Comparison of ENCODE assay signal across 7 mouse cellular contexts in genomic region chr15:99096831-99097500, GRCm38 (mm10). TPM values are rescaled to one million over a fixed set of nuclear protein-coding genes. Genes with fewer than 3 reads are reported as not detected.
DNase-seq lines count a peak whose midpoint lies in the region; ATAC-seq and TF ChIP-seq lines count a peak whose summit lies in the region.

No protein-coding gene starts in this region.

- no peaks in the 10 kb centered on the region for H3K36me3 ChIP-seq in spleen, adult 2 months (ENCODE audit: control insufficient read depth, insufficient read depth, low read length)
- H3K36me3 ChIP-seq in forebrain, embryonic 14.5 days (ENCODE audit: control insufficient read depth, insufficient read depth, low read length), result no peaks in the 10 kb centered on the region
- H3K36me3 ChIP-seq in kidney, embryonic 15.5 days, result no peaks in the 10 kb centered on the region
- H3K36me3 ChIP-seq in midbrain, embryonic 16.5 days (ENCODE audit: control insufficient read depth, insufficient read depth, low read length), result no peaks in the 10 kb centered on the region

- H3K4me1 ChIP-seq in spleen, adult 2 months (ENCODE audit: control insufficient read depth, insufficient read depth, insufficient read length), result peaks cover 3% of the 10 kb centered on the region; the same call in 1 of the 2 replicates
- peaks cover 37% of the 10 kb centered on the region for H3K4me1 ChIP-seq in forebrain, embryonic 14.5 days (ENCODE audit: control insufficient read depth, insufficient read depth, low read length)
- peaks cover 70% of the 10 kb centered on the region for H3K4me1 ChIP-seq in kidney, embryonic 15.5 days
- peaks cover 37% of the 10 kb centered on the region for H3K4me1 ChIP-seq in midbrain, embryonic 16.5 days (ENCODE audit: control insufficient read depth, insufficient read depth, low read length)

- peak overlapping the region; percentile 69 for H3K4me2 ChIP-seq in forebrain, embryonic 14.5 days (ENCODE audit: low read length)
- peak overlapping the region; percentile 67 for H3K4me2 ChIP-seq in kidney, embryonic 15.5 days
- peak overlapping the region; percentile 69 for H3K4me2 ChIP-seq in midbrain, embryonic 16.5 days (ENCODE audit: low read length)

- no peaks in the 10 kb centered on the region for H3K9me3 ChIP-seq in forebrain, embryonic 14.5 days (replicated peaks; ENCODE audit: control insufficient read depth, low read length)
- no peaks in the 10 kb centered on the region for H3K9me3 ChIP-seq in kidney, embryonic 15.5 days (replicated peaks)
- H3K9me3 ChIP-seq in midbrain, embryonic 16.5 days (replicated peaks; ENCODE audit: control insufficient read depth, low read length, poor library complexity, severe bottlenecking), result no peaks in the 10 kb centered on the region

- ATAC-seq in forebrain, embryonic 14.5 days, result 0 out of 2 replicates have a peak, but pooled peaks have one; percentile 4
- peak; percentile 52 for ATAC-seq in kidney, embryonic 15.5 days (replicated peaks; ENCODE audit: low FRiP score)
- ATAC-seq in midbrain, embryonic 16.5 days, result no peak

- H3K4me3 ChIP-seq in spleen, adult 2 months (ENCODE audit: extremely low read depth, insufficient read depth, insufficient read length), result peak overlapping the region; percentile 16; the same call in 1 of the 2 replicates
- H3K4me3 ChIP-seq in forebrain, embryonic 14.5 days (ENCODE audit: low read depth, low read length), result peak overlapping the region; percentile 37
- H3K4me3 ChIP-seq in kidney, embryonic 15.5 days (replicated peaks), result peak overlapping the region; percentile 40
- H3K4me3 ChIP-seq in midbrain, embryonic 16.5 days (ENCODE audit: low read depth, low read length), result peak overlapping the region; percentile 39

- H3K27me3 ChIP-seq in spleen, adult 2 months (ENCODE audit: control insufficient read depth, insufficient read depth, low read length), result peaks cover 44% of the 10 kb centered on the region
- H3K27me3 ChIP-seq in forebrain, embryonic 14.5 days (replicated peaks; ENCODE audit: control insufficient read depth, insufficient read depth, low read length), result peaks cover 54% of the 10 kb centered on the region
- H3K27me3 ChIP-seq in kidney, embryonic 15.5 days, result peaks cover 78% of the 10 kb centered on the region
- H3K27me3 ChIP-seq in midbrain, embryonic 16.5 days (ENCODE audit: control insufficient read depth, insufficient read depth, low read depth, low read length), result peaks cover 27% of the 10 kb centered on the region

- H3K9ac ChIP-seq in forebrain, embryonic 14.5 days (ENCODE audit: low read length), result peak overlapping the region; percentile 54
- H3K9ac ChIP-seq in kidney, embryonic 15.5 days, result peak overlapping the region; percentile 42
- peak overlapping the region; percentile 47 for H3K9ac ChIP-seq in midbrain, embryonic 16.5 days (ENCODE audit: low read depth, low read length)

- TF ChIP-seq CTCF in spleen, adult 2 months (IDR thresholded peaks at IDR 0.05; ENCODE audit: extremely low read depth, insufficient read depth, insufficient read length, insufficient replicate concordance), result no peak

- WGBS in spleen, adult 2 months, result 3% methylated on average over 54 of the region's 58 CpGs
- under 1% methylated on average over 49 of the region's 58 CpGs for WGBS in forebrain, embryonic 14.5 days
- WGBS in kidney, embryonic 15.5 days, result under 1% methylated on average over 51 of the region's 58 CpGs
- 1% methylated on average over 47 of the region's 58 CpGs for WGBS in midbrain, embryonic 16.5 days

- DNase-seq in spleen, adult 2 months (ENCODE audit: low read depth in 1 of 2, low spot score in 2 of 2), result no peak
- DNase-seq in spleen, postnatal 36 days (ENCODE audit: low spot score in 2 of 2), result no peak
- no peak for DNase-seq in forebrain, embryonic 14.5 days (ENCODE audit: low spot score)
- DNase-seq in natural killer cell, adult 2 months (ENCODE audit: low spot score in 2 of 2), result no peak
- no peak for DNase-seq in c-Kit-positive CD71-positive TER-119-positive erythroid progenitor cells, embryonic 14.5 days (ENCODE audit: low spot score)

- no peak for TF ChIP-seq POLR2A in spleen, adult 2 months (IDR thresholded peaks at IDR 0.05; ENCODE audit: low read depth, low read length)

- H3K27ac ChIP-seq in spleen, adult 2 months (ENCODE audit: insufficient read depth, low read length), result no peak overlapping the region
- H3K27ac ChIP-seq in forebrain, embryonic 14.5 days (ENCODE audit: low read depth, low read length), result no peak overlapping the region
- H3K27ac ChIP-seq in kidney, embryonic 15.5 days, result peak overlapping the region; percentile 82
- H3K27ac ChIP-seq in midbrain, embryonic 16.5 days (ENCODE audit: low read length), result no peak overlapping the region

RNA-seq across cellular contexts. Expression of gene Dnajc22, which starts 4.0 kb away (rescaled TPM):
- 0.35 and 0.60 TPM in 2 replicates for polyA plus RNA-seq in spleen, adult 2 months (2012; rRNA removed)
- polyA plus RNA-seq in forebrain, embryonic 14.5 days (2014; fragmentation: Nextera tagmentation; extraction: Ambion mirVana), result 0.14 and 0.36 TPM in 2 replicates
- polyA plus RNA-seq in kidney, embryonic 15.5 days (2015; fragmentation: Nextera tagmentation; extraction: Ambion mirVana), result 8.6 and 8.8 TPM in 2 replicates
- 0.75 and 1.3 TPM in 2 replicates for polyA plus RNA-seq in midbrain, embryonic 16.5 days (2015; fragmentation: Nextera tagmentation; extraction: Ambion mirVana)

RNA-seq across cellular contexts. Expression of gene C1ql4, which starts 9.3 kb away (rescaled TPM):
- not detected in 2 replicates for polyA plus RNA-seq in spleen, adult 2 months (2012; rRNA removed)
- polyA plus RNA-seq in forebrain, embryonic 14.5 days (2014; fragmentation: Nextera tagmentation; extraction: Ambion mirVana), result not detected in 2 replicates
- polyA plus RNA-seq in kidney, embryonic 15.5 days (2015; fragmentation: Nextera tagmentation; extraction: Ambion mirVana), result 0.72 and 1.1 TPM in 2 replicates
- polyA plus RNA-seq in midbrain, embryonic 16.5 days (2015; fragmentation: Nextera tagmentation; extraction: Ambion mirVana), result 7.2 and 7.8 TPM in 2 replicates

RNA-seq across cellular contexts. Expression of gene Troap, which starts 22.6 kb away (rescaled TPM):
- polyA plus RNA-seq in spleen, adult 2 months (2012; rRNA removed), result 5.9 and 7.5 TPM in 2 replicates
- 11.0 and 13.6 TPM in 2 replicates for polyA plus RNA-seq in forebrain, embryonic 14.5 days (2014; fragmentation: Nextera tagmentation; extraction: Ambion mirVana)
- 33.8 and 39.4 TPM in 2 replicates for polyA plus RNA-seq in kidney, embryonic 15.5 days (2015; fragmentation: Nextera tagmentation; extraction: Ambion mirVana)
- polyA plus RNA-seq in midbrain, embryonic 16.5 days (2015; fragmentation: Nextera tagmentation; extraction: Ambion mirVana), result 3.2 and 4.9 TPM in 2 replicates

RNA-seq across cellular contexts. Expression of gene Spats2, which starts 28.8 kb away (rescaled TPM):
- 1.5 and 2.2 TPM in 2 replicates for polyA plus RNA-seq in spleen, adult 2 months (2012; rRNA removed)
- 38.6 and 39.0 TPM in 2 replicates for polyA plus RNA-seq in forebrain, embryonic 14.5 days (2014; fragmentation: Nextera tagmentation; extraction: Ambion mirVana)
- polyA plus RNA-seq in kidney, embryonic 15.5 days (2015; fragmentation: Nextera tagmentation; extraction: Ambion mirVana), result 47.1 and 50.5 TPM in 2 replicates
- 28.0 and 32.2 TPM in 2 replicates for polyA plus RNA-seq in midbrain, embryonic 16.5 days (2015; fragmentation: Nextera tagmentation; extraction: Ambion mirVana)

RNA-seq across cellular contexts. Expression of gene Prph, which starts 42.0 kb away (rescaled TPM):
- polyA plus RNA-seq in spleen, adult 2 months (2012; rRNA removed), result 0.99 and 1.4 TPM in 2 replicates
- 0.84 and 1.0 TPM in 2 replicates for polyA plus RNA-seq in forebrain, embryonic 14.5 days (2014; fragmentation: Nextera tagmentation; extraction: Ambion mirVana)
- 5.9 and 12.6 TPM in 2 replicates for polyA plus RNA-seq in kidney, embryonic 15.5 days (2015; fragmentation: Nextera tagmentation; extraction: Ambion mirVana)
- 5.1 and 7.1 TPM in 2 replicates for polyA plus RNA-seq in midbrain, embryonic 16.5 days (2015; fragmentation: Nextera tagmentation; extraction: Ambion mirVana)
